In genomic region chr7:19700299-19701068, GRCm38 (mm10) we compare ENCODE assay signal across 9 mouse cellular contexts. TPM values are rescaled to one million over a fixed set of nuclear protein-coding genes. Genes with fewer than 3 reads are reported as not detected.
DNase-seq lines count a peak whose midpoint lies in the region; ATAC-seq and TF ChIP-seq lines count a peak whose summit lies in the region.
"Had no signal": no experiment of that assay in that cellular context is flagged by ENCODE, and none has a peak within 500 bp of the region (broad histone marks: within the 10 kb centered on the region; RNA-seq: fewer than 3 reads in every experiment).

No protein-coding gene starts in this region.

- H3K4me3 ChIP-seq in gastrocnemius, adult 2 months, result peak overlapping the region; percentile 21; the same call in 1 of the 2 replicates
- no peak overlapping the region for H3K4me3 ChIP-seq in lung, postnatal 0 days (ENCODE audit: low read depth, low read length)
- no peak overlapping the region for H3K4me3 ChIP-seq in heart, postnatal 0 days (ENCODE audit: low read depth, low read length)
- no peak overlapping the region for H3K4me3 ChIP-seq in neural tube, embryonic 15.5 days (replicated peaks)

- intact Hi-C loops in gastrocnemius, adult 2 months (cut with DNase I), result loop anchor here (2.0 kb wide), 1 partner anchor 32 kb away; no protein-coding TSS in a partner anchor

- H3K9ac ChIP-seq in lung, postnatal 0 days (replicated peaks; ENCODE audit: low read depth), result no peak overlapping the region
- H3K9ac ChIP-seq in heart, postnatal 0 days (replicated peaks; ENCODE audit: low read depth, low read length), result no peak overlapping the region
- no peak overlapping the region for H3K9ac ChIP-seq in neural tube, embryonic 15.5 days (replicated peaks)

- H3K4me2 ChIP-seq in lung, postnatal 0 days (replicated peaks; ENCODE audit: low read depth, low read length), result no peak overlapping the region; the same call in 1 of the 2 replicates
- H3K4me2 ChIP-seq in heart, postnatal 0 days (ENCODE audit: low read depth, low read length), result peak overlapping the region; percentile 38
- H3K4me2 ChIP-seq in neural tube, embryonic 15.5 days, result no peak overlapping the region

- H3K27ac ChIP-seq in gastrocnemius, adult 2 months, result peak overlapping the region; percentile 83
- H3K27ac ChIP-seq in lung, postnatal 0 days (ENCODE audit: low read length), result 0 out of 2 replicates have a peak overlapping the region, but pooled peaks have one; percentile 40
- H3K27ac ChIP-seq in heart, postnatal 0 days (ENCODE audit: low read depth), result peak overlapping the region; percentile 77
- peak overlapping the region; percentile 10; the same call in 1 of the 2 replicates for H3K27ac ChIP-seq in neural tube, embryonic 15.5 days (replicated peaks)

- H3K9me3 ChIP-seq in lung, postnatal 0 days (ENCODE audit: low read length), result no peaks in the 10 kb centered on the region
- H3K9me3 ChIP-seq in heart, postnatal 0 days (replicated peaks; ENCODE audit: control insufficient read depth, low read length), result no peaks in the 10 kb centered on the region
- H3K9me3 ChIP-seq in neural tube, embryonic 15.5 days (replicated peaks), result no peaks in the 10 kb centered on the region

- no peak for TF ChIP-seq EP300 in lung, postnatal 0 days (IDR thresholded peaks at IDR 0.05)
- TF ChIP-seq EP300 in heart, postnatal 0 days (IDR thresholded peaks at IDR 0.05; ENCODE audit: low read depth), result no peak

- ATAC-seq in lung, postnatal 0 days, result no peak
- no peak for ATAC-seq in heart, postnatal 0 days (ENCODE audit: insufficient read depth, low read depth)
- no peak for ATAC-seq in neural tube, embryonic 15.5 days (ENCODE audit: low FRiP score)

- H3K36me3 ChIP-seq in lung, postnatal 0 days (ENCODE audit: insufficient read depth, low read length), result no peaks in the 10 kb centered on the region
- H3K36me3 ChIP-seq in heart, postnatal 0 days (replicated peaks; ENCODE audit: control insufficient read depth, insufficient read depth, low read length), result peaks cover 30% of the 10 kb centered on the region
- H3K36me3 ChIP-seq in neural tube, embryonic 15.5 days, result peaks cover 19% of the 10 kb centered on the region

- no peaks in the 10 kb centered on the region for H3K27me3 ChIP-seq in lung, postnatal 0 days (replicated peaks; ENCODE audit: insufficient read depth, low read length)
- H3K27me3 ChIP-seq in heart, postnatal 0 days (ENCODE audit: control insufficient read depth, insufficient read depth, low read length), result no peaks in the 10 kb centered on the region
- no peaks in the 10 kb centered on the region for H3K27me3 ChIP-seq in neural tube, embryonic 15.5 days (replicated peaks)

- WGBS in lung, postnatal 0 days, result 51% methylated on average over 12 of the region's 12 CpGs
- WGBS in heart, postnatal 0 days, result 47% methylated on average over 12 of the region's 12 CpGs
- WGBS in neural tube, embryonic 15.5 days, result 75% methylated on average over 12 of the region's 12 CpGs

- no peak for DNase-seq in gastrocnemius, adult 2 months
- no peak for DNase-seq in gastrocnemius, postnatal 4 days (ENCODE audit: low spot score in 2 of 2)
- DNase-seq in lung, postnatal 0 days (ENCODE audit: low spot score), result peak; percentile 17
- no peak for DNase-seq in lung, postnatal 25 days (ENCODE audit: low spot score)
- DNase-seq in heart, postnatal 0 days (ENCODE audit: low spot score), result no peak
- DNase-seq in adrenal gland, postnatal 36 days, result no peak
- DNase-seq in left cerebral cortex, adult 8-10 months (ENCODE audit: low spot score in 2 of 2), result no peak

- peaks cover 13% of the 10 kb centered on the region; the same call in 1 of the 2 replicates for H3K4me1 ChIP-seq in lung, postnatal 0 days (ENCODE audit: insufficient read depth, low read depth, low read length)
- H3K4me1 ChIP-seq in heart, postnatal 0 days (ENCODE audit: control insufficient read depth, insufficient read depth), result peaks cover 34% of the 10 kb centered on the region
- H3K4me1 ChIP-seq in neural tube, embryonic 15.5 days, result peaks cover 30% of the 10 kb centered on the region

- no peak for TF ChIP-seq CTCF in gastrocnemius, adult 2 months (IDR thresholded peaks at IDR 0.05)
- no peak for TF ChIP-seq CTCF in lung, postnatal 0 days (IDR thresholded peaks at IDR 0.05)
- no peak for TF ChIP-seq CTCF in heart, postnatal 0 days (IDR thresholded peaks at IDR 0.05; ENCODE audit: low read depth)

RNA-seq across cellular contexts. Expression of gene Apoe, which starts 1.5 kb away (rescaled TPM):
- total RNA-seq in gastrocnemius, adult 2 months (2021), result 10 to 100 TPM; 38.0 to 61.8 TPM
- total RNA-seq in gastrocnemius, postnatal 4 days (2021), result 100 to 1,000 TPM; 136 to 167 TPM
- polyA plus RNA-seq in lung, postnatal 0 days (2015; fragmentation: Nextera tagmentation; extraction: Ambion mirVana), result 768 and 1,006 TPM in 2 replicates
- total RNA-seq in heart, postnatal 0 days (2014; rRNA removed; ENCODE audit: low replicate concordance), result 369 and 373 TPM in 2 replicates
- polyA plus RNA-seq in heart, postnatal 0 days (2015; fragmentation: Nextera tagmentation; extraction: Ambion mirVana), result 471 and 552 TPM in 2 replicates
- polyA plus RNA-seq in neural tube, embryonic 15.5 days (2015; fragmentation: Nextera tagmentation; extraction: Ambion mirVana), result 643 and 683 TPM in 2 replicates
- 1,000 to 10,000 TPM in 1 of 2 experiments, 100 to 1,000 TPM in 1; 927 to 1,142 TPM for total RNA-seq in adrenal gland, postnatal 36 days (2021)
- total RNA-seq in left cerebral cortex, adult 8-10 months (2022), result 1,000 to 10,000 TPM; 1,704 to 2,821 (median 2,131) TPM

RNA-seq across cellular contexts. Expression of gene Apoc1, which starts 8.0 kb away (rescaled TPM):
- total RNA-seq in gastrocnemius, adult 2 months (2021), result 1 to 10 TPM in 1 of 2 experiments, under 1 TPM in 1; 0.64 to 1.1 TPM
- total RNA-seq in gastrocnemius, postnatal 4 days (2021), result 10 to 100 TPM in 1 of 2 experiments, 1 to 10 TPM in 1; 1.7 to 14.7 TPM
- 61.1 and 63.8 TPM in 2 replicates for polyA plus RNA-seq in lung, postnatal 0 days (2015; fragmentation: Nextera tagmentation; extraction: Ambion mirVana)
- total RNA-seq in heart, postnatal 0 days (2014; rRNA removed; ENCODE audit: low replicate concordance), result not detected in 2 replicates
- polyA plus RNA-seq in heart, postnatal 0 days (2015; fragmentation: Nextera tagmentation; extraction: Ambion mirVana), result 8.2 and 10.8 TPM in 2 replicates
- 6.5 and 7.3 TPM in 2 replicates for polyA plus RNA-seq in neural tube, embryonic 15.5 days (2015; fragmentation: Nextera tagmentation; extraction: Ambion mirVana)
- total RNA-seq in adrenal gland, postnatal 36 days (2021), result 1,000 to 10,000 TPM in 1 of 2 experiments, 100 to 1,000 TPM in 1; 185 to 1,007 TPM
- 1 to 10 TPM; 3.4 to 6.2 (median 4.7) TPM for total RNA-seq in left cerebral cortex, adult 8-10 months (2022)

RNA-seq across cellular contexts. Expression of gene Tomm40, which starts 14.8 kb away (rescaled TPM):
- total RNA-seq in gastrocnemius, adult 2 months (2021), result 10 to 100 TPM; 41.0 to 52.4 TPM
- 10 to 100 TPM; 68.4 to 72.0 TPM for total RNA-seq in gastrocnemius, postnatal 4 days (2021)
- 60.8 and 62.4 TPM in 2 replicates for polyA plus RNA-seq in lung, postnatal 0 days (2015; fragmentation: Nextera tagmentation; extraction: Ambion mirVana)
- 170 and 172 TPM in 2 replicates for total RNA-seq in heart, postnatal 0 days (2014; rRNA removed; ENCODE audit: low replicate concordance)
- polyA plus RNA-seq in heart, postnatal 0 days (2015; fragmentation: Nextera tagmentation; extraction: Ambion mirVana), result 164 and 166 TPM in 2 replicates
- 155 and 171 TPM in 2 replicates for polyA plus RNA-seq in neural tube, embryonic 15.5 days (2015; fragmentation: Nextera tagmentation; extraction: Ambion mirVana)
- 100 to 1,000 TPM; 124 to 135 TPM for total RNA-seq in adrenal gland, postnatal 36 days (2021)
- total RNA-seq in left cerebral cortex, adult 8-10 months (2022), result 100 to 1,000 TPM; 109 to 112 (median 111) TPM

RNA-seq across cellular contexts. Expression of gene Apoc4, which starts 19.2 kb away (rescaled TPM):
- total RNA-seq in gastrocnemius, adult 2 months (2021), result not detected
- total RNA-seq in gastrocnemius, postnatal 4 days (2021), result 1 to 10 TPM in 1 of 2 experiments, under 1 TPM in 1; 0.42 to 4.7 TPM
- polyA plus RNA-seq in lung, postnatal 0 days (2015; fragmentation: Nextera tagmentation; extraction: Ambion mirVana), result 0.38 and 0.88 TPM in 2 replicates
- not detected in 2 replicates for total RNA-seq in heart, postnatal 0 days (2014; rRNA removed; ENCODE audit: low replicate concordance)
- polyA plus RNA-seq in heart, postnatal 0 days (2015; fragmentation: Nextera tagmentation; extraction: Ambion mirVana), result 0.18 TPM in 2 replicates
- polyA plus RNA-seq in neural tube, embryonic 15.5 days (2015; fragmentation: Nextera tagmentation; extraction: Ambion mirVana), result 0.38 and 0.75 TPM in 2 replicates
- total RNA-seq in adrenal gland, postnatal 36 days (2021), result 100 to 1,000 TPM in 1 of 2 experiments, 10 to 100 TPM in 1; 42.0 to 110 TPM
- total RNA-seq in left cerebral cortex, adult 8-10 months (2022), result under 1 TPM in 1 of 4 experiments, not detected in 3; 0.81 TPM
- polyA plus RNA-seq: limb, embryonic 11.5 days had no signal

RNA-seq across cellular contexts. Expression of gene Gm44805, which starts 19.3 kb away (rescaled TPM):
- total RNA-seq in gastrocnemius, adult 2 months (2021), result not detected
- total RNA-seq in gastrocnemius, postnatal 4 days (2021), result not detected
- polyA plus RNA-seq in lung, postnatal 0 days (2015; fragmentation: Nextera tagmentation; extraction: Ambion mirVana), result not detected in 2 replicates
- 0.31 TPM in 1 of 2 replicates, not detected in the other for total RNA-seq in heart, postnatal 0 days (2014; rRNA removed; ENCODE audit: low replicate concordance)
- polyA plus RNA-seq in heart, postnatal 0 days (2015; fragmentation: Nextera tagmentation; extraction: Ambion mirVana), result not detected in 2 replicates
- polyA plus RNA-seq in neural tube, embryonic 15.5 days (2015; fragmentation: Nextera tagmentation; extraction: Ambion mirVana), result not detected in 2 replicates
- total RNA-seq in adrenal gland, postnatal 36 days (2021), result under 1 TPM in 1 of 2 experiments, not detected in 1; 0.40 TPM
- total RNA-seq in left cerebral cortex, adult 8-10 months (2022), result not detected
- polyA plus RNA-seq: limb, embryonic 11.5 days had no signal

Comparison
In these comparisons a context has a peak if more than half of its experiments do, and no peak if none do; other contexts are left out.
1. H3K27ac ChIP-seq: peak in every context shown above with its lines; median percentile 83 in gastrocnemius, adult 2 months; 77 in heart, postnatal 0 days; 40 in lung, postnatal 0 days; 10 in neural tube, embryonic 15.5 days.
2. RNA of gene Apoc1, which starts 8.0 kb away (total RNA-seq): 185 to 1,007 TPM in adrenal gland, postnatal 36 days; 1.7 to 14.7 TPM in gastrocnemius, postnatal 4 days, 3.4 to 6.2 TPM in left cerebral cortex, adult 8-10 months, 0.64 to 1.1 TPM in gastrocnemius, adult 2 months and not detected in heart, postnatal 0 days; every median in the first group is over 10 times any median in the second.